Mouse (Mus musculus) hindbrain, embryonic 11.5 days (tissue): Measurements from ENCODE around the gene Acap1. TPM values are rescaled to one million over a fixed set of nuclear protein-coding genes. Genes with fewer than 3 reads are reported as not detected.

Experiments used
- ATAC-seq: fragments of 200-750 bp; cut with Nextera tagmentation; 2 replicates; pipeline ENCODE4 v1.8.0; 2017; ENCODE audit warnings: mild to moderate bottlenecking, moderate TSS enrichment, moderate library complexity; ENCODE audit not compliant: low FRiP score
- DNase-seq: peaks from one replicate; pipeline ENCODE4 v3.0.0-alpha.2; 2015; ENCODE audit warnings: low spot score
- H3K27ac ChIP-seq: fragments of 300-500 bp; sonication (generic); 2 replicates; pipeline ENCODE4 v1.5.1; 2014; ENCODE audit warnings: mild to moderate bottlenecking, low read depth, low read length
- H3K27me3 ChIP-seq: fragments of 300-500 bp; sonication (generic); 2 replicates; pipeline ENCODE4 v1.6.1; 2014; ENCODE audit warnings: mild to moderate bottlenecking, low read length, moderate library complexity, mixed read lengths; ENCODE audit not compliant: control insufficient read depth, insufficient read depth
- H3K36me3 ChIP-seq: fragments of 300-500 bp; sonication (generic); 2 replicates; pipeline ENCODE4 v1.6.1; 2014; ENCODE audit warnings: mild to moderate bottlenecking, low read length, moderate library complexity, mixed read lengths; ENCODE audit not compliant: control insufficient read depth, insufficient read depth
- H3K4me1 ChIP-seq: fragments of 300-500 bp; sonication (generic); replicated peaks from 2 replicates; pipeline ENCODE4 v1.6.1; 2014; ENCODE audit warnings: low read length, mixed read lengths; ENCODE audit not compliant: control insufficient read depth, insufficient read depth
- H3K4me2 ChIP-seq: fragments of 300-500 bp; sonication (generic); replicated peaks from 2 replicates; pipeline ENCODE4 v1.6.1; 2014; ENCODE audit warnings: mild to moderate bottlenecking, low read depth, low read length
- H3K4me3 ChIP-seq: fragments of 300-500 bp; sonication (generic); 2 replicates; pipeline ENCODE4 v1.5.1; 2014; ENCODE audit warnings: low read depth, low read length
- H3K9ac ChIP-seq: fragments of 300-500 bp; sonication (generic); 2 replicates; pipeline ENCODE4 v1.6.1; 2014; ENCODE audit warnings: low read depth, low read length
- H3K9me3 ChIP-seq: fragments of 300-500 bp; sonication (generic); 2 replicates; pipeline ENCODE4 v1.6.1; 2016; ENCODE audit warnings: low read length; ENCODE audit not compliant: control insufficient read depth
- WGBS: fragments of 180-500 bp; shearing (Covaris S2); extraction: QIAGEN DNeasy Blood & Tissue Kit; methylation state at CpG from one replicate; pipeline ENCODE4 v1.1.7; 2014; 5-methylcytosine and 5-hydroxymethylcytosine counted together
- polyA plus RNA-seq: library from polyadenylated mRNA; unstranded; fragments of >200 nt; fragmentation: Nextera tagmentation; extraction: Ambion mirVana; gene quantifications from 2 replicates; pipeline ENCODE4 v1.2.1, GENCODE M21; 2014

Acap1 gene
- polyA plus RNA-seq: 0.45 and 1.4 TPM in 2 replicates

DNA sequence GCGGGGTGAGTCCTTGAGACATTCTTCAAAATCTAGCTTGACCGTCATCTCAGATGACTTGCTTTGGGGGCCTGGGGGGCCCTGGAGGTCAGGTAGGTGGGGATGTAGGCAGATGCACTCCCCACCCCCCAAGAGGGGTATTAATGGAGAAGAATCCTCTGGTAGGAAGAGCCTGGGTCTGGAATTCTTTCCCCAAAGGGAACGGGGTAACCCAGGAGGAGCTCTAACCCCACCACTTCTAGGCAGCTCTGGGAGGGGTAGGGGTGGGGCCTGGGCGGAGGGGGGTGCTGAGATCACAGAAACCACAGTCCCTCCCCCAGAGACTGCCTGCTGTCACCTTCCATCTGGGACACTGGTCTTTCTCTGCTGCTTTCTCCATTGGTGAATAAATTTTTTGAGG lies at the start of gene Acap1:
Gene Acap1, minus strand, starts transcription at position 249 of the 400 bp plus-strand sequence.
- Histone ChIP-seq H3K36me3 (no peaks in the 10 kb centered on the region), H3K9me3 (no peaks in the 10 kb centered on the region), H3K4me1 (peaks cover 6% of the 10 kb centered on the region), H3K4me3 (no peak within 1 kb of the TSS), H3K27me3 (no peaks in the 10 kb centered on the region), H3K9ac (no peak within 1 kb of the TSS), H3K27ac (no peak within 1 kb of the TSS), H3K4me2 (no peak within 1 kb of the TSS)
- no peak for DNase-seq
- 72% methylated on average over 4 of the region's 4 CpGs for WGBS
- no peak for ATAC-seq

DNA sequence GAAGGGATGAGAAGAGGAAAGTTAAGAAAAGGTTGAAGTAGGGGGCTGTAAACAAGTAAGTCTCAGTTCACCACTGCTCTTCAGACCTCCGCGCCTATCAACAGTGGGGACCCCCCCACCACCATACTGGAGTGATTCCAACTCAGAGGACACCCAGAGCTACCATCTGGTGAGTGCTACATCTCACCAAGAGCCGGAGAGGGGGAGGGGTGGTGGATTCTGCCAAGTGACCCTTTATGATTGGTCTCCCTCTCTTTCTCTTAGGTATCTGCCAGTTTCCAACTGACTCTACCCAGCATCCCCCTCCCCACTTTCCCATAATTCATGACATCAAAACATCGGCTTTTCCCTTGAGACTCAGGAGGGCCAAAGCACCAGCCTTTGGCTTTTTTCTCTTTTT lies 45.6 kb upstream of the Acap1 start:
- 82% methylated on average over 4 of the region's 4 CpGs for WGBS
- no peak for ATAC-seq

DNA sequence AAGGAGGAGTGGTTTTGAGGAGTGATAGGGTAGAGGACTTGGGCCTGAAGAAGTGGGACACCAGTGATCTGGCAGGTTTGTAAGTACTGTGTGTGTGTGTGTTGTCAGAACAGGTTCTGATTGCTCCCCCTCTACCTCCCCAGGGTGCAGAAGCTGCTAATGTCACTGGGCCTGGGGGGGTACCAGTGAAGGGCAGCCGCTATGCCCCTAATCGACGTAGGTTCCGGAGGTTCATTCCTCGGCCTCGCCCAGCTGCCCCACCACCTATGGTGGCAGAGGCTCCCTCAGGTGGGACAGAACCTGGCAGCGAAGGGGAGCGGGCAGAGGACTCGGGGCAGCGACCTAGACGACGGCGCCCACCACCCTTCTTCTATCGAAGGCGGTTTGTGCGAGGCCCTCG lies 44.4 kb upstream of the Acap1 start:
- 90% methylated on average over 17 of the region's 17 CpGs for WGBS
- Histone ChIP-seq H3K4me1 (peaks cover 5% of the 10 kb centered on the region), H3K27ac (no peak overlapping the region), H3K4me3 (no peak overlapping the region), H3K36me3 (no peaks in the 10 kb centered on the region), H3K27me3 (peaks cover 32% of the 10 kb centered on the region), H3K9ac (no peak overlapping the region), H3K9me3 (no peaks in the 10 kb centered on the region), H3K4me2 (no peak overlapping the region)
- DNase-seq: no peak
- ATAC-seq: no peak

More for the DNA sequence above, 45.6 kb upstream of the Acap1 start:
- H3K9me3 ChIP-seq: no peaks in the 10 kb centered on the region
- H3K27me3 ChIP-seq: peaks cover 27% of the 10 kb centered on the region
- H3K4me1 ChIP-seq: peaks cover 5% of the 10 kb centered on the region
- no peak overlapping the region for H3K9ac ChIP-seq
- no peaks in the 10 kb centered on the region for H3K36me3 ChIP-seq
- no peak for DNase-seq
- no peak overlapping the region for H3K4me2 ChIP-seq
- no peak overlapping the region for H3K4me3 ChIP-seq
- no peak overlapping the region for H3K27ac ChIP-seq

DNA sequence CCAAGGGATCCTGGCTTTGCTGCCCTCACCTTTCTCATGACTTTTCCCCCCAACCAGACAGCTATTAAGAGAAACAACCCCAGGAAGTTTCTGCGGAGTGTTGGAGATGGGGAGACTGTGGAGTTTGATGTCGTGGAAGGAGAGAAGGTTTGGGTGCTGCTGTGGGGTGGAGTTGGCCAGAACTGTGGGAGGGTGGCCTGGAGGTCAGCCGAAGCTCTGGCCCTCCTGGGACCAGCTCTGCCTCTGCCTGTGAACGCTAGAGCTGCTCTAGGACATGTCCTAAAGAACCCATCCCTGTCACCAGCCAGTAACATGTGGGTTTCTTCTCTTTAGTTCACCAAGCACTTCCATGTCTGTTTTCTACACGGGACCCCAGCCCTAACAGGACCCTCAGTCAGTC lies 43.8 kb upstream of the Acap1 start:
- ATAC-seq (no peak), DNase-seq (no peak)
- H3K27me3 ChIP-seq: peaks cover 34% of the 10 kb centered on the region
- H3K4me1 ChIP-seq: peaks cover 5% of the 10 kb centered on the region
- no peak overlapping the region for H3K4me3 ChIP-seq
- H3K9ac ChIP-seq: no peak overlapping the region
- H3K27ac ChIP-seq: no peak overlapping the region
- no peak overlapping the region for H3K4me2 ChIP-seq
- no peaks in the 10 kb centered on the region for H3K36me3 ChIP-seq
- H3K9me3 ChIP-seq: no peaks in the 10 kb centered on the region
- WGBS: 62% methylated on average over 5 of the region's 5 CpGs

DNA sequence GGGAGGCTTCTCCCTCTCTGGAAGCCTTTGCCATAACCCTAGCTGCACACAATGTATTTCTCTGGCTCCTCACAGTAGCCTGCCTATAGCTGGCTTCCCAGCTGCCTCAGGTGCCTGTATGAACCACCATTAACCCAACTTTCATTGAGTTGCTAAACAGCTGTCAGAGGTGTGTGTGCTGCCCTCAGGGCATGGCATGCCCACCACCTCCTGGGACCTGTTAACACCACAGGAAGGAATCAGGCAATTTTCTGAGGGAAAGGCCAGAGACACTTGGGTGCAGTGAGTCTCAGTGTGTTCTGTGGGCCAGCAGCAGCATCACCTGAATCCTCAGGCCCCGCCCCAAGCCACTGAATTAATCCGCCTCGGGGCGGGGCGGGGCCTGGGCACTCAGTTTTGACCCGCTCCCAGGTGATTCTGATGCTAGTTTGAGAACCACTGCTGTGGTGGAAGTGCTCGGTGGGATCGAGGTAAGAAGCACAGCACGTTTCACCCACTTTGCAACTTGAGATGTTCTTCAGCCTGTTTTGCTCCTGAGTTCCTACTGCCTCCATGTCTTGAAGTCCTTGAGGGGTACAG lies 43.2 kb upstream of the Acap1 start:
- ATAC-seq: no peak
- DNase-seq: no peak
- Histone ChIP-seq H3K9ac (no peak overlapping the region), H3K27ac (no peak overlapping the region), H3K27me3 (peaks cover 35% of the 10 kb centered on the region), H3K4me2 (no peak overlapping the region), H3K4me1 (peaks cover 5% of the 10 kb centered on the region), H3K4me3 (no peak overlapping the region), H3K9me3 (no peaks in the 10 kb centered on the region), H3K36me3 (no peaks in the 10 kb centered on the region)
- WGBS: 15% methylated on average over 9 of the region's 9 CpGs

DNA sequence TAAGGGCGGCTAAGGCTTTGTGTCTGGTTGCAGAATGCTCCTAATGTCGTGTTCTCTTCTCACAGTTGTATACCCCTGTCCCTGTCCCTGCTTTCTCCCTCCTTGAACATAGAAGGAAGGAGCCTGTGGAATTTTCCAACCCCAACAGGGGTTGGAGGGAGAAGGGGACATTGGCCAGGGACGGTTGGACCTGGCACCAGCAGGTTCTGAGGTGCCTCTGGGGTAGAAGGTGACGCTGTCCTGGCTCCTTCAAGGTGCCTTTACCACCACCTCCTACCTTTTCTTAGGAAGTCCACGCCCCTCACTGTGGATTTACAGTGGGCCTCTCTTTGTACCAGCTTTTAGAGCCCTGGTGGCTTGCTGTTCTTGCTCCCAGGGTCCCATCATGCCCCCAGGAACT lies 42.5 kb upstream of the Acap1 start:
- ATAC-seq (no peak), DNase-seq (no peak)
- Histone ChIP-seq H3K9ac (no peak overlapping the region), H3K9me3 (no peaks in the 10 kb centered on the region), H3K4me3 (no peak overlapping the region), H3K4me1 (peaks cover 5% of the 10 kb centered on the region), H3K36me3 (no peaks in the 10 kb centered on the region), H3K27ac (no peak overlapping the region), H3K4me2 (no peak overlapping the region), H3K27me3 (peaks cover 35% of the 10 kb centered on the region)
- 71% methylated on average over 5 of the region's 5 CpGs for WGBS

DNA sequence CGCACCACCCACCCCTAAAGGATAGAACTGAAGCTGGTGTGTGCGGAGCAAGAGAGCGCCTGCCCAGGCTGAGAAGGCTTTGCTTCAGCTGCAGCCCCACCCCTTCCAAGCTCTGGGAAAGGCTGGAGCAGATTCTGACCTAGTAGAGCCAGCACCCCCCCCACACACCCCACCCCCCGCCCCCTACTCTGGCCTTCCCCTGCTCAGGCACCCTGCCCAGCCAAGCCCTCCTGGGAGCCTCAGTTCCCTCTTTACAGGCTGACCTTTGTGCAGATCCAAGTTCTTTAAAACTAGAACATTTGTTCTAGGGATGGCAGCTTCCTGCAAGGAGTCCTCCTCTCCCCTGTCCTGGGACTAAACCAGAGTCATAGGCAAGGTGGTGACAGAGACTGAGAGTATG lies 42.0 kb upstream of the Acap1 start:
- DNase-seq (no peak), ATAC-seq (no peak)
- no peak overlapping the region for H3K27ac ChIP-seq
- H3K36me3 ChIP-seq: no peaks in the 10 kb centered on the region
- H3K9ac ChIP-seq: no peak overlapping the region
- H3K4me3 ChIP-seq: 0 out of 2 replicates have a peak overlapping the region, but pooled peaks have one; percentile 6
- peaks cover 5% of the 10 kb centered on the region for H3K4me1 ChIP-seq
- no peak overlapping the region for H3K4me2 ChIP-seq
- peaks cover 35% of the 10 kb centered on the region for H3K27me3 ChIP-seq
- no peaks in the 10 kb centered on the region for H3K9me3 ChIP-seq
- WGBS: 55% methylated on average over 3 of the region's 4 CpGs

DNA sequence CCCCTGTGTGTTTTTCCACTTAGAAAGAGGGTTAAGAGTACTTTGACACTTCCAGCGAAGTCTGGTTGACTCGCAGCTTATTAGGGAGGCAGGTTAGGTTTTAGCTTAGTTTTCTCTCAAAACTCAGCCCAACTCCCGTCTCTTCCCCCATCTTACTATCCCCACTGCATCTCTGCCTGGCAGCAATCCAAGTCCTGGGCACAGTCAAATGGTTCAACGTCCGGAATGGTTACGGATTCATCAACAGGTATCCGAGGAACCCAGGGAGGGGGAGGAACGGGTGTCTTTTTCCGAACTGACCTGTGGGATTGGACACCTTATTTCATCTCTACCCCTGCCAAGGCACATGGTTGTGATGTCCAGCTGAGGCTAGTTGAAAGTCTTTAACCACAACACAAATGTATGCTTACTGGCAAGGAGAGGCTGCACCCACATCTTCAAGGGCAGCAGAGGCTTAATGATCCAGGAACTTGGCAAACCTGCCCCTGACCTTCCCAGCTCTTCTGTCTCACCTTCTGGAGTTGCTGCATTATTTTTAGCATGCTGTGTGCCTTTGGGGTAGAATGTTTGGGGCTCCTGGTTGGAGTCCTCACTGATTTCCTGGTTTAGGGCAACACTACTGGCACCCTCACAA lies 41.5 kb upstream of the Acap1 start:
- H3K27ac ChIP-seq: no peak overlapping the region
- 44% methylated on average over 9 of the region's 9 CpGs for WGBS
- H3K4me3 ChIP-seq: peak overlapping the region; percentile 56; the same call in 1 of the 2 replicates
- H3K36me3 ChIP-seq: no peaks in the 10 kb centered on the region
- H3K27me3 ChIP-seq: peaks cover 35% of the 10 kb centered on the region
- peak overlapping the region; percentile 99; the same call in 1 of the 2 replicates for H3K4me2 ChIP-seq
- H3K4me1 ChIP-seq: peaks cover 5% of the 10 kb centered on the region
- H3K9ac ChIP-seq: peak overlapping the region; percentile 47
- DNase-seq (no peak), ATAC-seq (no peak)
- no peaks in the 10 kb centered on the region for H3K9me3 ChIP-seq

DNA sequence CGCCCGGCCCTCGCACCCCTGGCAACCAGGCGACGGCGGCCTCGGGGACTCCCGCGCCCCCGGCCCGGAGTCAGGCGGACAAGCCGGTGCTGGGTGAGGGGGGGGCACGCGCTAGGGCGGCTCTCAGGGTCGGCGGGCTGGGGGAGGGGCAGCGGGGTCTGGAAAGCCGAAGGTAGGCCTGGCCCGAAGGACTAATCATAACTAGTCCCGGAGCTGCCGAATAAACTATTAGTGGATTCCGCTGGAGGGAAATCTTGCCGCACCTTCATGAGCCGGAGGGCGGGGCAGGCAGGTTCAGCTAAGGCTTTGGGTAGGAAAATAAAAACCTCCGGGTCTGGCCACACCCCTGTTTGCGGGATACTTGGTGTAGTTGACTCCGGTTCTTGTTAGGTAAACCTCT lies 40.8 kb upstream of the Acap1 start:
- Histone ChIP-seq H3K4me3 (peak overlapping the region; percentile 56), H3K27me3 (peaks cover 35% of the 10 kb centered on the region), H3K27ac (no peak overlapping the region), H3K4me1 (peaks cover 5% of the 10 kb centered on the region), H3K4me2 (peak overlapping the region; percentile 99), H3K9me3 (no peaks in the 10 kb centered on the region), H3K9ac (peak overlapping the region; percentile 47), H3K36me3 (no peaks in the 10 kb centered on the region)
- 0 out of 2 replicates have a peak, but pooled peaks have one; percentile 28 for ATAC-seq
- WGBS: 2% methylated on average over 24 of the region's 30 CpGs
- DNase-seq: no peak
